Comparison of ENCODE assay signal across 8 mouse cellular contexts in the genomic region with DNA sequence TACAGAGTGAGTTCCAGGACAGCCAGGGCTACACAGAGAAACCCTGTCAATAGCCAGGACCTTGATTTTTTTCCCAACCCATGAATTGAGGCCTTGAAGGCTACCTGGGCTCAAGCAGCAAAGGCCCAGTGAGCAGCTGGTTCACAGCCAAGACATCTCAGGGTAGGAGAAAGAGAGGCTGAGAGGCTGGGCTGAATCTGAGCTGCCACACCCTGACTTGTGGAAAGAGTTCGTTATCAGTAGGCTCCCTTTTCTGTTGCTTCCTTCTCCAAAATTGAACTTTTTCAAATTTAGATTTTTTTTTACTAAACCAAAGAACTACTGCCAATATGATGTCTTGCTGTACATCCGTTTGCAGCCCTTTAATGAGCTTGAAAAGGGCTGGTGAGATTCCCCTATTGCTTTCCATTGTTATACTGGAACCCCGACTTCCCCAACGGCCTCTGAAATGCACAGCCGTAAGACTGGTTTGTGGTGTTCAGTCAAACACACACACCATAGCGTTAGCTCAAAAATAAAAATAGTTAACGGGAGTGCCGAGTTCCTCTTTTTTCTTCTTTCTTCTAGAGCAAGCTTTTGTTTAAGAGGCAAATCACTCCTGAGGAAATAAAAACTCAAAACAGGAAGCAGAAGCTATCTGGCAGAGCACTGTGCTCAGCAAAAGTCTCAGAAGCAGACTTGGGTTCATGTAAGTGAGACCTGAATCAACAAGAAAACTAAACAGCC. TPM values are rescaled to one million over a fixed set of nuclear protein-coding genes. Genes with fewer than 3 reads are reported as not detected.
DNase-seq lines count a peak whose midpoint lies in the region; ATAC-seq lines count a peak whose summit lies in the region.
"Had no signal": no experiment of that assay in that cellular context is flagged by ENCODE, and none has a peak within 500 bp of the region (broad histone marks: within the 10 kb centered on the region; RNA-seq: fewer than 3 reads in every experiment).

No protein-coding gene starts in this region.

- no peaks in the 10 kb centered on the region for H3K9me3 ChIP-seq in lung, embryonic 15.5 days
- no peaks in the 10 kb centered on the region for H3K9me3 ChIP-seq in heart, embryonic 15.5 days (replicated peaks)
- H3K9me3 ChIP-seq: limb, embryonic 13.5 days had no signal

- no peak overlapping the region for H3K4me3 ChIP-seq in lung, embryonic 15.5 days
- H3K4me3 ChIP-seq in heart, embryonic 15.5 days = no peak overlapping the region
- H3K4me3 ChIP-seq: limb, embryonic 13.5 days had no signal

- no peak overlapping the region for H3K9ac ChIP-seq in lung, embryonic 15.5 days
- no peak overlapping the region for H3K9ac ChIP-seq in heart, embryonic 15.5 days
- H3K9ac ChIP-seq: limb, embryonic 13.5 days had no signal

- H3K27ac ChIP-seq in lung, embryonic 15.5 days = peak overlapping the region; percentile 37; the same call in 1 of the 2 replicates
- peak overlapping the region; percentile 49 for H3K27ac ChIP-seq in heart, embryonic 15.5 days

- no peaks in the 10 kb centered on the region for H3K36me3 ChIP-seq in lung, embryonic 15.5 days
- no peaks in the 10 kb centered on the region for H3K36me3 ChIP-seq in heart, embryonic 15.5 days
- H3K36me3 ChIP-seq: limb, embryonic 13.5 days had no signal

- no peaks in the 10 kb centered on the region for H3K27me3 ChIP-seq in lung, embryonic 15.5 days
- H3K27me3 ChIP-seq in heart, embryonic 15.5 days = no peaks in the 10 kb centered on the region
- H3K27me3 ChIP-seq: limb, embryonic 13.5 days had no signal

- DNase-seq in lung, adult 18-20 months = no peak
- peak; percentile 88 for DNase-seq in MEL-GATA-1-ER (ENCODE audit: extremely low read depth, low read depth)
- no peak for DNase-seq in frontal cortex, postnatal 10 days (ENCODE audit: low spot score in 2 of 2)

- H3K4me2 ChIP-seq in lung, embryonic 15.5 days = no peak overlapping the region
- H3K4me2 ChIP-seq in heart, embryonic 15.5 days = no peak overlapping the region
- H3K4me2 ChIP-seq: limb, embryonic 13.5 days had no signal

- peaks cover 9% of the 10 kb centered on the region for H3K4me1 ChIP-seq in lung, embryonic 15.5 days
- H3K4me1 ChIP-seq in heart, embryonic 15.5 days (replicated peaks) = peaks cover 11% of the 10 kb centered on the region

- no peak for ATAC-seq in lung, embryonic 15.5 days (ENCODE audit: borderline replicate concordance, extremely low read depth, low FRiP score, low TSS enrichment)
- no peak for ATAC-seq in heart, embryonic 15.5 days (replicated peaks; ENCODE audit: insufficient number of reproducible peaks, insufficient read depth, low FRiP score, low read depth)
- ATAC-seq in megakaryocyte-erythroid progenitor cell, adult 5-6 weeks (replicated peaks; ENCODE audit: low FRiP score, low TSS enrichment, poor library complexity, severe bottlenecking) = peak; percentile 91
- ATAC-seq in frontal cortex, adult (ENCODE audit: low TSS enrichment) = no peak

- 75% methylated on average over 8 of the region's 8 CpGs for WGBS in lung, embryonic 15.5 days
- 63% methylated on average over 8 of the region's 8 CpGs for WGBS in heart, embryonic 15.5 days

RNA-seq across cellular contexts. Expression of a gene that starts 11.7 kb away (rescaled TPM):
- polyA plus RNA-seq in lung, embryonic 15.5 days (2015; fragmentation: Nextera tagmentation; extraction: Ambion mirVana) = 115 and 127 TPM in 2 replicates
- 97.1 and 110 TPM in 2 replicates for polyA plus RNA-seq in heart, embryonic 15.5 days (2015; fragmentation: Nextera tagmentation; extraction: Ambion mirVana)
- total RNA-seq in megakaryocyte-erythroid progenitor cell, adult 5-6 weeks (2014; fragmentation: Nextera tagmentation) = not detected in 2 replicates
- total RNA-seq in megakaryocyte-erythroid progenitor cell, adult 5-6 weeks (2017) = 0.14 and 0.38 TPM in 2 replicates

RNA-seq across cellular contexts. Expression of a gene that starts 17.6 kb away (rescaled TPM):
- 31.3 and 33.6 TPM in 2 replicates for polyA plus RNA-seq in lung, embryonic 15.5 days (2015; fragmentation: Nextera tagmentation; extraction: Ambion mirVana)
- 24.4 and 26.9 TPM in 2 replicates for polyA plus RNA-seq in heart, embryonic 15.5 days (2015; fragmentation: Nextera tagmentation; extraction: Ambion mirVana)
- 19.7 and 28.0 TPM in 2 replicates for total RNA-seq in megakaryocyte-erythroid progenitor cell, adult 5-6 weeks (2014; fragmentation: Nextera tagmentation)
- total RNA-seq in megakaryocyte-erythroid progenitor cell, adult 5-6 weeks (2017) = 68.8 and 85.7 TPM in 2 replicates
